Mouse (Mus musculus): ENCODE measurements around the gene Cdh24.

The Cdh24 gene

DNA sequence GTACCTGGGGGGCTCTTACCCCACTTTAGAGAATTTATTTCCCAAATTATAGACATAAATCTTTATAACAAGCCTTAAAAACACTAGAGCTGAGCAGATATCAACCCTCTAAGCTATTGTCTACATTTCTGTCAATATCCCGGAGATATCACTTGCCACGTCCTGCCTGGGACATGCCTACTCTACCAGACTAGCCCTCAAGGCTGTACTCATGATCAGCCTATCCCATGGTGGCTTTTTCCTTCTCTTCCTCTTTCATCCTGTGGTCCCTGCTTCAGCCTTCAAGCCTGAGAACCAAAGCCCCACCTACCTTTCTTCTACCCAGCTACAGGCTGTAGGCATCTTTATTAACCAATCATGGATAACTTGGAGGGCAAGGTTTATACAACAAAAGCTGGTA, 11.4 kb downstream of the Cdh24 start:
- no peak for TF ChIP-seq GATA4 (IDR thresholded peaks at IDR 0.05; ENCODE audit: insufficient replicate concordance, low read length)

DNA sequence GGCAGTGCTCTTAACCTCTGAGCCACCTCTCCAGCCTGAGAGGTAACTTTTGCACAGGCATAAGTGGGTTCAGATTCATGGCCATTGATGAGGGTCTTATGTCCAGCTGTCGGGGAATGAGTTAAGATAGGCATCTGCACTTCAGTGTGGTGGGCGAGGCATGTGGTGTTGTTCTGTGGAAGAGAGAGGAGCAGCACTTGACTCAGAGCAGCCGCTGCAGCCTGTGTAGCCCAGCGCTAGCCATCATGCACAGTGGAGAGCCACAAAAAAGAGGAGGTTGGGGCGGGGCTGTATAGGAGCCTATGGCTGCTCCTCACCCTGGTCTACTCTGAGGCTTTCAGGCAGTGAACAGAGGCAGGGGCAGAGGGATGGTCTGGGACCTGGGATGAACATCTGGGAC, 13.1 kb downstream of the Cdh24 start:
- no peak for TF ChIP-seq GATA4 (IDR thresholded peaks at IDR 0.05; ENCODE audit: insufficient replicate concordance, low read length)

DNA sequence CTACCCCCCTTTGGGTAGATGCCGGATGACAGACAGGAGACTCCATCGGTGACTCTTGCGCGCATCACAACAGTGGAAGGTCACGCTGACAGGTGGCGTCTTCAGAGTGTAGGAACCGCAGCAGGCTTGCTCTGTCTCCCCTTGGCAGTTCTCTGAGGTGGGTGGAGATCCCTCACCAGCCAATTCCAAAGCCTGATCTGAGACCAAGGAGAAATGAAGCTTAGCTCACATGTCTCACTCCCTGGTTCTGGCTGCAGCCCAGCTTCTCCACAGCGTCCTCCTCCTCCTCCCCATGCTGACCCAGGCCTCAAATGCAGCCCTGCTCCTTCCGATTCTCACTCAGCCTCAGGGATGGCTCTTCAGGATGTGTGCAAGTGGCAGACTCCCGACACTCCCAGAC, 16.2 kb downstream of the Cdh24 start:
- TF ChIP-seq GATA4 (IDR thresholded peaks at IDR 0.05; ENCODE audit: insufficient replicate concordance, low read length): no peak

DNA sequence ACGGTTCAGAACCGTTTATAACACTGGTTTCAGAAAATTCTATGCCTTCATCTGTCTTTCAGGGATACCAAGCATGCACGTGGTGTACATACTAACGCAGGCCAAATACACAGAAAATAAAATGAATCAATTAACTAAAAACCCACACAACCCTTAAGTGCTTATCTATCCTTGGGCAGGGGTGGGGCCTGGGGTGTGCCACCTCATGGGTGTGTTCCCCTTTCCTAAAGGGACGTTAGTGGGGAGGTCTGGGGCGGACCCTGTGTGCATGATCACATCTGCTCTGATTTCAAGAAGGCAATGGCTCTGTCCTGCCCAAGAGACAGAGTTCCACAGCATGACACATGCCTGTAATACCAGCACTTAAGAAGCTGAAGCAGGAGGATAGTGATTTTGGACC, 17.8 kb downstream of the Cdh24 start:
- no peak for TF ChIP-seq GATA4 (IDR thresholded peaks at IDR 0.05; ENCODE audit: insufficient replicate concordance, low read length)

DNA sequence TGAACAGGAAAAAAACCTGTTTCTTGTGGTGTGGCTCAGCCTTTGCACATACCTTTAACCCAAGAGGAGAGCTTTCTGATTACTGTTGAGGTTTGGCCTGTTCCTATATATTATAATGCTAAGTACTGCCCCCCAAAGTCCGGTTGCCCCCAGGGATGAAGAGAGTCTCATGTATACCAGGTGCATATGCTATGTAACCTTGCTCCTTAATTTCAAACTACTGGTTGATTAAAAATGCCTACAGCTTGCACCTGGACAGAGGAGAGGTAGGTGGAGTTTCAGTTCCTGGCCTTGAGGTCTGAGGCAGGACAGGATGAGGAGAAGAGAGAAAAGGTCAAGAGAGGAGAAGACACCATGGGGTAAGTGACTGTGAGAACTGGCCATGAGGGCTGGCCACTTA, 20.0 kb downstream of the Cdh24 start, which contains the start of gene Psmb11:
TSS of gene Psmb11 (plus strand) at position 301 of the 400 bp plus-strand sequence.
- TF ChIP-seq GATA4 (IDR thresholded peaks at IDR 0.05; ENCODE audit: insufficient replicate concordance, low read length): no peak

DNA sequence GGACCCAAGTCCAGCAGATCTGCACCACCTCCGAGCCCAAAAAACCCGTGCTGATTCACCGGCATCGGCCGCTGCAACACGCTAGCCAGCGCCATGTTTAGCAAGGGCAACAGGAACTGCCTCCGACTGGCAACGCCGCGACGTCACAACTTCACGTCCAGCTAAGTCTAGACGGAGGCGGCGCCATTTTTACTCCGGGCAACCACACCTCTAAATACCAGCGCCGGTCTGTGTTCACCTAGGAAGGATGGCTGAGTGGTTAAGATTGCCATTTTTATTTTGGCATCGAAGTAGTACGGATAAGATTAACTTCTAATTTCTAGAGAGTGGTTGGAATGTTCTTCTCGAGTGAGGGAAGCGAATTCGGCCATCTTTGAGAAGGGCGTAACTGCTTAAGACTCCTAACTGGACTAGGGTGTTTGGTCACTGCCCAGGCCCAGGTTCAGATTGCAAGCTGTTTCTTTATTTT, 23.2 kb downstream of the Cdh24 start, which contains the start of gene Psmb5:
TSS of gene Psmb5 (minus strand) at position 126 of the 469 bp plus-strand sequence.
- TF ChIP-seq GATA4 (IDR thresholded peaks at IDR 0.05; ENCODE audit: insufficient replicate concordance, low read length): no peak

DNA sequence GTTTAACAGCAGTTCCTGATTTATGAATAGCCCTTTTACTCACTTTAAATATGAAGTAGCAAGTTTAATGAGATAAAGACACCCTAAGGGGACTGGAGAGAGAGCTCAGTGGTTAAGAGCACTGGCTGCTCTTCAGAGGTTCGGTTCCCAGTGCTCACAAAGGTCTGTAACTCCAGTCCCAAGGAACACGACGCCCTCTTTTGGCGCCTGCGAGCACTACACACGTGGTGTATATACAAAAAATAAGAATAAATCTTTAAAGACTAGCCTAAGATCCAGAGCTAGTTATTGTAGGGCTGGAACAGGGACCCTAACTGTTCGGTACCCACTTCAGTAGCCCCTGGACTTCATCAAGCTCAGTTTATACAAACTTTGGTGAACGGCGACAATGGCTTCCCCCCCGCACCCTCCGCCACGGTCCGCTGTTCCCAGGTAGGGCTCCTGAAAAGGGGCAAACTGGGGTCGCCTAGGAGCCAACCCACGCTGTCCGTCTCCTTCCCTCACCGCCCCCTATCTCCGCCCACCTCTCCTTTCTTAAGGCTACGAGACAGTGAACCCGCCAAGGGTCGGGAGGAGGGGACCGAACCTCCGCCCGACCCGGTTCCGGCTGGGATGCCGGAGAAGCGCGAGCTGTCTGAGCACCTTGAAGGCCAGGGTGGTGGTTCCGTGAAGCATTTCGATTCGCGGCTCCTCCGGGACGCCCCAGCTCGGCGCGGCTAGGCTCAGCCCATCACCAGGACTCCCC, 23.8 kb downstream of the Cdh24 start:
- TF ChIP-seq GATA4 (IDR thresholded peaks at IDR 0.05; ENCODE audit: insufficient replicate concordance, low read length): no peak

DNA sequence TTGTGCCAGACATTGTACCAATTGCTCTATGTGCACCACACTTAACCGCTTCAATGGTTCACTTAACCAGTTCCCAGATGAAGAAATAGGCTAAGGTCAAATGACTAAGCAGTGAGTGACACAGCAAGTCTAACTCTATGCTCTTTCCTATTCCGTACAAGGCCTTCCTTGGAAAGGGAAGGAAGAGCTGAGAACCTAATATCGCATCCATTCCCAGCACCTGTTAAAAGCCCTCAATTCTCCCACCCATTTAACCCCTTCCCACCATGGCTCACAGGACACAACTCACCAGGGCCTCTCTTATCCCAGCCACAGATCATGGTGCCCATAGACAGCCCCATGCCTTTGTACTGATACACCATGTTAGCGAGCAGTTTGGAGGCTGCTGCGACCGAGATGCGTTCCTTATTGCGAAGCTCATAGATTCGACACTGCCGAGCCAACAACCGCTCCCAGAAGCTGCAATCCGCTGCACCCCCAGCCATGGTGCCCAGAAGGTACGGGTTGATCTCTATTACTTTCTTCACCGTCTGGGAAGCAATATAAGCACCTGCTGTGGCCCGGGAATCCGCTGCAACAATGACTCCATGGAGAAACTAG, 24.8 kb downstream of the Cdh24 start:
- no peak for TF ChIP-seq GATA4 (IDR thresholded peaks at IDR 0.05; ENCODE audit: insufficient replicate concordance, low read length)

DNA sequence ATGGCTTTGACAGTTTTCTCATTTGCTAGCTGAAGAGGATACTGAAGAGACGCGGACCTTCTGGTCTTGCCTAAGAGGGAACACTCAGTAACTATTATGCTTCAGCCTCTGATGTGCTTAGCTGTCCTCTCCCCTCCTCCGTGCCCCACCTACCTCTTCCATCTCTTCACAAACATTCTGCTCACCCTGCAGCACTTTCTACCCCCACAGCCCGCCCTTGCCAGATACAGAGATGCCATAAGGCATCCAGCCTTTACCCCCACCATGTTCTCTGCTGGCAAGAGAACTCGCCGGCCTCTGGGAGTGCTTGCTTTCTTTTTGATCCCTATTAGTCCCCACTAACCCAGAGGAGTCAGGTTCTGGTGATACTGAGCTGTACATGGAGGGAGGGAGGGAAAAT, 30.5 kb downstream of the Cdh24 start:
- no peak for TF ChIP-seq GATA4 (IDR thresholded peaks at IDR 0.05; ENCODE audit: insufficient replicate concordance, low read length)

DNA sequence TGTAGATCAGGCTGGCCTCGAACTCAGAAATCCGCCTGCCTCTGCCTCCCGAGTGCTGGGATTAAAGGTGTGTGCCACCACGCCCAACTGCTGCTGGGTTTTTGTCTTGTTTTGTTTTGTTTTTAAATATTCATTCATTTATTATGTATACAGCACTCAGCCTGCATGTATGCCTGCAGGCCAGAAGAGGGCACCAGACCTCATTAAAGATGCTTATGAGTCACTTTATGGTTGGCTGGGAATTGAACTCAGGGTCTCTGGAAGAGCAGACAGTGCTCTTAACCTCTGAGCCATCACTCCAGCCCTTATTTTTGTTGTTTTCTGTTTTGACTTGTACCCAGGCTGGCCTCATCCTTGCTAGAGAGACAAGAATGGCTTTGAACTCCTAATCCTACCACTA, 31.2 kb downstream of the Cdh24 start:
- no peak for TF ChIP-seq GATA4 (IDR thresholded peaks at IDR 0.05; ENCODE audit: insufficient replicate concordance, low read length)

DNA sequence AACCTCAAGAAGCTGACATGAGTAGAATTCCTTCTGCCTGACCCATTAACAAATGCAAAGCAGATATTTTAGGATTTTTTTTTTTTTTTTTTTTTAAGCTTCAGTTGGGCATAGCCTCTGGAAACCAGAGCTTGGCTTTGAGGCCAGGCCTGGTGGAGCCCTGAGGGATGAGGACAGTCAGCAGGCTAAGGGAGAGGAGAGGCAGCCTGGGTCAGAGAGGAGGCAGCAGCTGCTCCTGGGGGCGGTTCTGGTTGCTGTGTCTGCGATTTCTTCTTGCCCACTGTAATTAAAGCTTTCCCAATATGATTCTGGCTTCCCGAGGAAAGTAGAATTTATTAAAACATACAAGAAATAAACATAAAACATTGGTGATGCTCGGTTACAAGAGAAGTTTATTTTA, 31.9 kb downstream of the Cdh24 start:
- no peak for TF ChIP-seq GATA4 (IDR thresholded peaks at IDR 0.05; ENCODE audit: insufficient replicate concordance, low read length)

DNA sequence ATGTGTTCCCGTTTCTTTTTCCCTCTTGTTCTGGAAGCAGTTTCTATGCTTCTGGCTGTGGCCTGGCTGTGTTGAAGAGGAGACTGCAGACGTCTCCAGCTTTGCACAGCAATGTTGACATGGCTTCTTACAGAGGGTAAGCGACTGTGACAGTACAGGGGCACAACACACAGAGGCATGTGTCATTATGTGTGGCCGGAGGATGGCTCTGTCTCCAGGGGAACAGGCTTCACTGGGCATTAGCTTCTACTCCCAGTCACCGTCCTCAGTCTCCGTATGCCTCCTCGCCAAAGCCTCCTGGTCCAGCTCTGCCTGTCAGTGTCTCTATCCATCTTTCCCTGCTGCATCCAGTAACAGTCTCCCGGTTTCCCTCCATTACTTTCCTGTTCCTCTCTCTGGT, 33.9 kb downstream of the Cdh24 start:
- no peak for TF ChIP-seq GATA4 (IDR thresholded peaks at IDR 0.05; ENCODE audit: insufficient replicate concordance, low read length)

DNA sequence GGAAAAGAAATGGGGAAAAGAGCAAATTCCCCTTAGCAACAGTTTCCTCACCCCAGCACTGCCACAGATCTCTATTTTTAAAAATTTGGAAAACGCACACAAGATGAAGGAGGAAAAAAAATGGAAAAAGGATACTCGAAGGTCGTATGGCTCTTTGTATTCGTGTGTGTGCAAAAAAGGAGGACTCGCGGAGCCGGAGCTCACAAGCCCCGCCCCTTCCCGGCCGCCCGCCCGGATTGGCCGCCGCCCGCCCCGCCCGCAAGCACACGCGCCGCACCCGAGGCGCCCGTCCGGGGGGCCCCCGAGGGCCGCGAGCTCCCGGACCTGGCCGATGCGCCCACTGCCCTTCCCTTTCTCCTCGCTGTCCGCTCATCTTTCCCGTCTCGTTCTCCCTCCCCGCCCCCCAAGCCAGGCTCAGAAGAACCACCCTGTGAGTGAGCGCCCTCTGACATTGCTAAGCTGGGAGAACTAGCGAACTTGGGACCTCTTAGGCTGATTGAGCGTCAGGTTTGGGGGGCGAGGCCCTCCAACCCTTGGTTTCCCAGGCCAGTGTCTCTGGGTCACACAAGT, 35.3 kb downstream of the Cdh24 start, which contains the start of gene 4931414P19Rik:
TSS of gene 4931414P19Rik (minus strand) at position 242 of the 570 bp plus-strand sequence.
- TF ChIP-seq GATA4 (IDR thresholded peaks at IDR 0.05; ENCODE audit: insufficient replicate concordance, low read length): no peak

DNA sequence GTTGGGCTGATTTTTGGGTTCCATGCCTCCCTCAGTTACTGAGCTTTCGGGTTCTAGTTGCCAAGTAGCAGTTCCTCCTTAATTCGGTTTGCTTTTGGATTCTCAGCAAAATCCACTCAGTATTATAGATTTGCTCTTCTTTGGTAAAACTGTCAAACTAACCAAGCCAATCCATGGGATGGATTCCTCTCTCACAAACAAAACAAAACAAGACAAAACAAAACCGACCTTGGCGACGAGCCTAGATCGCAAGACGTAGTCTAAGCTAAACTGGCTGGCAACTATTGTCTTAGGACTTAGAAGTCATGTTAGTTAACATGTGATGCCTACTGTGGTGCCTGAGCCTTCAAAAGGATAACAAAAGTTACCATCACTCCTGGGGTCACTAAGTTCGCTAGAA, 37.5 kb downstream of the Cdh24 start:
- TF ChIP-seq GATA4 (IDR thresholded peaks at IDR 0.05; ENCODE audit: insufficient replicate concordance, low read length): no peak

DNA sequence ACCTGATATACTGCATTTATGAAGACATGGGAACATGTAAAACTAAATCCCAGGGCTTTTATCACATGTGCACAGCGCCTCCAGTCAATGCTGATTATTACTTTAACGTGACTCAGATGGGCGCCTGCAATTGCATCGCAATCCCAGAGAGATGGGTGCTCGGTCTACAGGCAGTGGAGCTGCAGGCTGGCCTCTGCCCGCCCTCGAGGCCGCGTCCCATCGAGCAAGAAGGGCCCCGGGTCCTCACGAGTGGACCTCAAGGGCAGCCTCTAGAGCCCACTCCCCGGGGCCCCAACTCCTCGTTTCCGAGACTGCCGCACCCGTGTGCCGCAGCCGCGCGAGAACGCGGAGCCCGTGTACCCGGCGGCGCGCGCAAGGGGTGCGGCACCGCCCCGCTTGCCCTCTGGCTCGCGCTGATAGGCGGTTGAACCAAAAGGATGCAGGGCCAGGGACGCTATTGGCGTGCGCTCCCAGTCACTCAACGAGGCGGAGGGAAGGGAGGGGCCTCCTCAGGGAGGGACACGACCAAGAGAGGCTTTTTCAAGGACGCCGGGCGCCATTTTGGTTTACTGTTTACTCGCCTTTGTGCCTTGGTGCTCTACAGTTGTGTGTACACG, 38.0 kb downstream of the Cdh24 start:
- TF ChIP-seq GATA4 (IDR thresholded peaks at IDR 0.05; ENCODE audit: insufficient replicate concordance, low read length): no peak; the same call in 1 of the 2 replicates

DNA sequence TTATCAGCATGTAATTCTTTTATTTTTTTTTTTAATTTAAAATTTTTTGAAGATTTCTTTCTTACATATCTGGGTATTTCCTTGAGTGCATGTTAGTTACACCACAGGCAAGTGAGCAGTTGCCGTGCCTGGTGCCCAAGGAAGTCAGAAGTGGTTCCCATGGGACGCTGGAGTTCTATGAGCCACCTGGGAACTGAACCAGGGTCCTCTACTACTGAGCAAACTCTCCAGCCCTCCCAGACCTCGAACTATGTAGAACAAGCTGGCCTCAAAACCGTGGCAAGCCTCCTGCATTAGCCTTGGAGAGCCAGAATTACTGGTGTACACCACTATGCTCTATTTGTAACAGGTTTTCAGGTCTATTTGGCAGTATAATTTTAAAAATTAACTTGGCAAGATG, 38.6 kb downstream of the Cdh24 start:
- no peak for TF ChIP-seq GATA4 (IDR thresholded peaks at IDR 0.05; ENCODE audit: insufficient replicate concordance, low read length)

Measured in liver, adult (tissue).